Mouse (Mus musculus) naive thymus-derived CD4-positive, alpha-beta T cell, adult 5 months (primary cell): ENCODE measurements around the gene Aimp1. TPM values are rescaled to one million over a fixed set of nuclear protein-coding genes. Genes with fewer than 3 reads are reported as not detected.

ENCODE experiments used
- polyA plus RNA-seq: library from polyadenylated mRNA; unstranded; fragments of 100-300 nt; shearing (Covaris generic); gene quantifications from one replicate; pipeline ENCODE4 v1.2.1, GENCODE M21; 2017

Gene Aimp1
- polyA plus RNA-seq, result 39.8 TPM

GRCm38 (mm10) chr3:132684231-132684928 lies at the start of gene Aimp1:
Aimp1 (minus strand) TSS chr3:132684370.

DNA sequence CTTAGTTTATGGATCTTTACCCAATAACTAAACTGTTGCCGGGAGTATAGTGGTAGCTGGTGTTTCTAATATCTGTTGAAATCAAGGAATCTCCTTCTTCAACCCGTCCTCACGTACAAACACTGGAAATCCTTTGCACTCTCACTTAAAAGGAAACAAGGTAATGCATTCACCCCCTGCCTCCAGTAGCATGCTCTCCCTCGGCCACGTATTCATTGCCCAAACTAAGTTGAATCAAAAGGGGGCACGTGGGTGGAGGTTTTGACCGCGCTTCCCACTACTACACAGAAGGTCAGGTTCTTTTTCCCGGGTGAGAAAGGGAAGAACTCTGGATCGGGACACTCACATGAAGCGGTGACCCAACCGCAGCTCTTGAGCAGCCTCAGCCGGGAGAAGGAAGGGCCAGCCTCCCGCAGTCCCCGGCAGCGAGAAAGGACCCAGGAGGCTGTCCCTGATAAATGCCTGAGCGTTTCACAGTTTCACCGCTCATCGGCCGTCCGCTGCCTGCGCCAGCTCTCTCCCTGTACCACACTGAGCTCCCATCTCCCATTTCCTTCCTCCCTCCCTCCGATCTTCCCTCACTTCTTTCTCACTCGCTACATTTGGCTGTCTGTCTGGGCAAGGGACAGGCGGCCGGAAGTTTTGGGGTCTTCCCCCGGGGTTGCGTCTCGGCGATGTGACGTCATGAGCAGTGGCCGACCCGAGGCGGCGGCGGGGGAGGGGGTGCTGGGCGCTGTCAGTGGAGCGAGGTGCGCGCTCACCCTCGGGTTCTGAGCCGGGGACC lies 531 bp downstream of the Aimp1 start, which contains the start of gene Tbck:
Gene Tbck, plus strand, starts transcription at position 698 of the 784 bp plus-strand sequence.

GRCm38 (mm10) chr3:132629601-132630239 lies 54.5 kb downstream of the Aimp1 start, which contains the start of gene Gimd1:
Gimd1 (plus strand) TSS chr3:132629820.

Other genes starting within 250 kb of the Aimp1 start
- gene Gimd1, start 54.5 kb downstream of the Aimp1 start, polyA plus RNA-seq, result not detected
- gene Tbck, start 226 bp downstream of the Aimp1 start, polyA plus RNA-seq, result 12.2 TPM